9 mouse cellular contexts compared by ENCODE assay signal in the genomic region with DNA sequence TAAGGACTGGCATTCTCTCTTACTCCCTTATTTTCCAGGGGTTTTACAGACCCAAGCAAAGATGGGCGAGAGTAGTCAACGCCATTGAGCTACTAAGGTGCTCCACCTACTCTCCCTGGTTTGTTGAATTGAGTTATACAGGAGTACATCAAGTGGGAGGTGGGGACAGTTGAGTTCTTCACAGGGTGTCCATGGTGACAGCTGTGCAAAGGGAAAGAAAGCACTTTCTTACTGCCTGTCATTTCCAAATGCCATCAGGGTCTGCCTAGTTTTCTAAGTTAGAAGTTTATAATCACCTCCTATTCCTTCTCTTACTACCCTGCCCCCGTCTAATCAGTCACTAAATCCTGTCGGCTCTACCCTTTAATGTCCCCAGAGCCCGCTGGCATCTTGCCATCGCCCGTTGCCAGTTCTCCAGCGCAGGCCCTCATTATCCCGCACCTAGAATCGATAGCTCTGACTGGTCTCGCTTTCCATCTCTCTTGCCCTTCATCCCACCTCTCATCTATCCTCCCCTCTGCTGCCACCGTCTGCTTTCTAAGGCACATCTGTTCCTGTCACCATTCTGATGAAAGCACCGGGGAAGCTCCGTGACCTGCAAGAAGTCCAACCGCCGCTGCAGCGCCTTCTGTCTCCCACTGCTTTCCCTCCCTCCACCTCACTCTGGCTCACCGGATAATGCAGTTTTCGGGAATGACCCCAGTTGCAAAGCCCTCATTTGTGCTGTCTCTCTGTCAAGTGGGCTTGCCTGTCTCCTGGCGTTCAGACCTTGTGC. TPM values are rescaled to one million over a fixed set of nuclear protein-coding genes. Genes with fewer than 3 reads are reported as not detected.
DNase-seq lines count a peak whose midpoint lies in the region; ATAC-seq and TF ChIP-seq lines count a peak whose summit lies in the region.
"Had no signal": no experiment of that assay in that cellular context is flagged by ENCODE, and none has a peak within 500 bp of the region (broad histone marks: within the 10 kb centered on the region; RNA-seq: fewer than 3 reads in every experiment).

No protein-coding gene starts in this region.

- H3K27me3 ChIP-seq in heart, embryonic 12.5 days (replicated peaks), result peaks cover 9% of the 10 kb centered on the region
- H3K27me3 ChIP-seq in forebrain, embryonic 16.5 days (replicated peaks; ENCODE audit: control insufficient read depth, insufficient read depth, low read length), result no peaks in the 10 kb centered on the region
- H3K27me3 ChIP-seq in liver, postnatal 0 days (ENCODE audit: insufficient read depth, low read length), result no peaks in the 10 kb centered on the region

- ATAC-seq in heart, embryonic 12.5 days (ENCODE audit: insufficient number of reproducible peaks, low FRiP score), result no peak
- peak; percentile 26 for ATAC-seq in forebrain, embryonic 16.5 days
- ATAC-seq in liver, postnatal 0 days, result peak; percentile 45; the same call in 1 of the 2 replicates
- ATAC-seq in inflammation-experienced regulatory T-cells, adult 6 months, result no peak

- WGBS in heart, embryonic 12.5 days, result 19% methylated on average over 20 of the region's 20 CpGs
- whole genome bisulfite sequencing in forebrain, embryonic 16.5 days, result 9% methylated on average over 20 of the region's 20 CpGs
- 46% methylated on average over 20 of the region's 20 CpGs for WGBS in liver, postnatal 0 days (ENCODE audit: insufficient replicate concordance)

- H3K4me1 ChIP-seq in heart, embryonic 12.5 days (replicated peaks), result peaks cover 10% of the 10 kb centered on the region
- H3K4me1 ChIP-seq in forebrain, embryonic 16.5 days (replicated peaks; ENCODE audit: control insufficient read depth, insufficient read depth, low read length), result peaks cover 12% of the 10 kb centered on the region
- 0 out of 2 replicates have a peak, but pooled peaks cover 4% of the 10 kb centered on the region for H3K4me1 ChIP-seq in liver, postnatal 0 days (ENCODE audit: insufficient read depth)

- no peak for TF ChIP-seq CTCF in liver, postnatal 0 days (IDR thresholded peaks at IDR 0.05; ENCODE audit: low read depth)

- H3K9me3 ChIP-seq in heart, embryonic 12.5 days (replicated peaks), result no peaks in the 10 kb centered on the region
- no peaks in the 10 kb centered on the region for H3K9me3 ChIP-seq in forebrain, embryonic 16.5 days (ENCODE audit: control insufficient read depth, low read length)
- no peaks in the 10 kb centered on the region for H3K9me3 ChIP-seq in liver, postnatal 0 days (ENCODE audit: low read length)
- H3K9me3 ChIP-seq: megakaryocyte, embryonic 14.5 days had no signal

- no peak overlapping the region for H3K27ac ChIP-seq in heart, embryonic 12.5 days (ENCODE audit: poor library complexity, severe bottlenecking)
- H3K27ac ChIP-seq in forebrain, embryonic 16.5 days (ENCODE audit: low read length), result no peak overlapping the region
- no peak overlapping the region for H3K27ac ChIP-seq in liver, postnatal 0 days (ENCODE audit: low read depth)

- peak overlapping the region; percentile 16 for H3K4me3 ChIP-seq in heart, embryonic 12.5 days
- H3K4me3 ChIP-seq in forebrain, embryonic 16.5 days (replicated peaks; ENCODE audit: low read length), result peak overlapping the region; percentile 8; the same call in 1 of the 2 replicates
- no peak overlapping the region for H3K4me3 ChIP-seq in liver, postnatal 0 days (ENCODE audit: low read depth, low read length)
- H3K4me3 ChIP-seq: megakaryocyte, embryonic 14.5 days had no signal

- H3K36me3 ChIP-seq in heart, embryonic 12.5 days, result no peaks in the 10 kb centered on the region
- H3K36me3 ChIP-seq in forebrain, embryonic 16.5 days (ENCODE audit: control insufficient read depth, insufficient read depth), result no peaks in the 10 kb centered on the region
- no peaks in the 10 kb centered on the region for H3K36me3 ChIP-seq in liver, postnatal 0 days (replicated peaks; ENCODE audit: insufficient read depth, low read length)

- no peak overlapping the region for H3K9ac ChIP-seq in heart, embryonic 12.5 days
- H3K9ac ChIP-seq in forebrain, embryonic 16.5 days (replicated peaks; ENCODE audit: low read depth, low read length), result peak overlapping the region; percentile 7; the same call in 1 of the 2 replicates
- H3K9ac ChIP-seq in liver, postnatal 0 days (replicated peaks), result no peak overlapping the region

- no peak for TF ChIP-seq EP300 in liver, postnatal 0 days (IDR thresholded peaks at IDR 0.05; ENCODE audit: low read depth)

- H3K4me2 ChIP-seq in heart, embryonic 12.5 days, result peak overlapping the region; percentile 61
- peak overlapping the region; percentile 44 for H3K4me2 ChIP-seq in forebrain, embryonic 16.5 days (ENCODE audit: low read length)
- no peak overlapping the region for H3K4me2 ChIP-seq in liver, postnatal 0 days (ENCODE audit: low read depth, low read length)

- DNase-seq in heart, postnatal 4 days, result no peak
- peak; percentile 63 for DNase-seq in adrenal gland, postnatal 10 days
- peak; percentile 45 for DNase-seq in liver, postnatal 0 days
- no peak for DNase-seq in urinary bladder, adult 2 months (ENCODE audit: low spot score)
- no peak for DNase-seq in ovary, adult 18-20 months (ENCODE audit: low spot score)

RNA-seq across cellular contexts. Expression of a gene that starts 15.6 kb away (rescaled TPM):
- polyA plus RNA-seq in heart, embryonic 12.5 days (2016; fragmentation: Nextera tagmentation; extraction: Ambion mirVana), result 8.5 and 9.4 TPM in 2 replicates
- 10 to 100 TPM; 10.1 to 11.4 TPM for total RNA-seq in heart, postnatal 4 days (2021)
- 10 to 100 TPM; 13.6 to 13.8 TPM for total RNA-seq in adrenal gland, postnatal 10 days (2021)
- polyA plus RNA-seq in forebrain, embryonic 16.5 days (2015; fragmentation: Nextera tagmentation; extraction: Ambion mirVana), result 4.5 and 4.7 TPM in 2 replicates
- polyA plus RNA-seq in liver, postnatal 0 days (2015; fragmentation: Nextera tagmentation; extraction: Ambion mirVana), result 1.8 TPM in 2 replicates
- polyA plus RNA-seq in urinary bladder, adult 2 months (2012; rRNA removed), result 10.3 and 11.5 TPM in 2 replicates
- 1 to 10 TPM; 4.9 to 6.3 (median 5.7) TPM for polyA plus RNA-seq in inflammation-experienced regulatory T-cells, adult 6 months (2017; shearing (Covaris generic))

RNA-seq across cellular contexts. Expression of a gene that starts 51.0 kb away (rescaled TPM):
- not detected in 2 replicates for polyA plus RNA-seq in heart, embryonic 12.5 days (2016; fragmentation: Nextera tagmentation; extraction: Ambion mirVana)
- under 1 TPM; 0.11 to 0.14 TPM for total RNA-seq in heart, postnatal 4 days (2021)
- 1 to 10 TPM in 1 of 2 experiments, under 1 TPM in 1; 0.90 to 1.3 TPM for total RNA-seq in adrenal gland, postnatal 10 days (2021)
- polyA plus RNA-seq in forebrain, embryonic 16.5 days (2015; fragmentation: Nextera tagmentation; extraction: Ambion mirVana), result 2.1 and 2.2 TPM in 2 replicates
- polyA plus RNA-seq in liver, postnatal 0 days (2015; fragmentation: Nextera tagmentation; extraction: Ambion mirVana), result 0.17 and 0.19 TPM in 2 replicates
- 0.39 and 0.52 TPM in 2 replicates for polyA plus RNA-seq in urinary bladder, adult 2 months (2012; rRNA removed)
- polyA plus RNA-seq in inflammation-experienced regulatory T-cells, adult 6 months (2017; shearing (Covaris generic)), result under 1 TPM in 1 of 3 experiments, not detected in 2; 0.12 TPM

Comparison
In these comparisons a context has a peak if more than half of its experiments do, and no peak if none do; other contexts are left out.
1. ATAC-seq: peak in forebrain, embryonic 16.5 days (single experiment) and liver, postnatal 0 days (single experiment); none in heart, embryonic 12.5 days (single experiment) and inflammation-experienced regulatory T-cells, adult 6 months (single experiment).
2. DNase-seq: peak in adrenal gland, postnatal 10 days (single experiment) and liver, postnatal 0 days (single experiment); none in heart, postnatal 4 days (single experiment), urinary bladder, adult 2 months (single experiment) and ovary, adult 18-20 months (single experiment).